Mouse (Mus musculus) brown adipose tissue, adult 24 weeks (tissue): ENCODE measurements at regions not wholly inside any gene's neighbourhood (a gene's known extent, or its start where the extent isn't known, plus 50 kb on each side); places are given as distances from the start of the nearest gene placed in this dataset.

Source experiments
- H3K27ac ChIP-seq: fragments of 200-500 bp; replicated peaks from 2 replicates; pipeline ENCODE4 v1.5.1; 2012; ENCODE audit warnings: low read depth, mild to moderate bottlenecking, low read length
- H3K4me1 ChIP-seq: fragments of 200-500 bp; 2 replicates; pipeline ENCODE4 v1.6.1; 2012; ENCODE audit warnings: low read length, mixed read lengths; ENCODE audit not compliant: control insufficient read depth, insufficient read depth, insufficient read length
- H3K4me3 ChIP-seq: fragments of 200-500 bp; 2 replicates; pipeline ENCODE4 v1.5.1; 2012; ENCODE audit warnings: low read depth, mild to moderate bottlenecking, low read length, moderate library complexity; ENCODE audit not compliant: insufficient read depth

DNA sequence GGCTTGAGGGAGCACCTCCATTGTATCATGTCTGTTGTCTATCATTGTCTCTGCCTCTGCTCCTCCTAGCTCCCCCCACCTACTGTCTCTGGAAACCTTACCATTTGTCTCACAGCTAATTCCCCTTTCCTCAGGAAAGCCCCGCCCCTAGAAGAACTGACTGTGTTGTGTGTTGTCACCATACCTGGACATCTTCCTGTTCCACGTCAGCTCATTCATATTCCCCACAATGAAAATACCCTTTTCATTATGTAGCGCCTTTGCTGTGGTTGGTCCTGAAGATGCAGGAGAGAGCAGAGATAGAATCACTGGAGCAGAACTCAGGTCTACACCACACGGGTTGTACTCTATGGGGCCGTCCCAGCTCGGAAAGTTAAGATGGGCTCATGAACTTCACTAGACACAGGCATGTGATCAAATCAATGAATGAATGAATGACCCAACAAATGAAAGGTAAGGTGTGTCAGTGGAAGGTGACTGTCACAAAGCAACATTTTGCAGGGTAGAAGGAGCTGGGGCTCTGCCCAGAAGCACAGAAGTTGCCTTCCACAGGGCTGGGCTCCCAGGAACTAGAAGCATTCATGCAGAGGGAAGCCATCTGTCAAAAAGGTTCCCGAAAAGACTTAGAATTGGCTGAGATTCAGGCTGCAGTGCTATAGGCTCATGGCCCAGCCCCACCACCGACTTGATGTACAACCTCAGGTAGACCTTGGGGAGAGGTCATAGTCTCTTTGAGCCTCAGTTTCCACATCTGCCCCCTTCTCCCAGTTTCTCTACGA lies 384.8 kb upstream of the Zmiz1 start:
- H3K4me3 ChIP-seq: no peak overlapping the region
- no peaks in the 10 kb centered on the region for H3K4me1 ChIP-seq
- H3K27ac ChIP-seq: no peak overlapping the region

DNA sequence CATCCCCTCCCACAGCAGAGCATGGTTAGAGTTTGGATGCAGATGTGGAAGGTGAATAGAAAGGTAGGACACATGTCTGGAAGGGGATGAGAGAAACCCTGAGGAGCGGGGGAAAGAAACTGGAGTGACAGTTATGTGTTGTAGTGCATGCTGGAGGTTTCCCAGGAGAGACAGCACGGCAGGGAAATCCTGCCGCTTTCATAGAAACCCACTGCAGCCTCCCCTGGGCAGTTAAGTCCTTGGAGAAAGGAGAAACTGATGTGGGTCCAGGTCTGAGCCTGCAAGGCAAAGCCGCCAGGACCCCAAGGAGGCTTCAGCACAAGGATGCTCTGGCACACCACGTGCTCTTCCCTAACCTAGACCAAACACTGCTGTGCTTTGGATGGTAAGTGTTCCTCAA lies 384.1 kb upstream of the Zmiz1 start:
- Histone ChIP-seq H3K4me3 (no peak overlapping the region), H3K4me1 (no peaks in the 10 kb centered on the region), H3K27ac (no peak overlapping the region)

- Histone ChIP-seq H3K27ac (no peak overlapping the region), H3K4me1 (no peaks in the 10 kb centered on the region), H3K4me3 (no peak overlapping the region)
Observed at GRCm38 (mm10) chr14:25080431-25080830, 378.6 kb upstream of the Zmiz1 start.

GRCm38 (mm10) chr14:25083847-25084246 lies 375.1 kb upstream of the Zmiz1 start:
- no peak overlapping the region for H3K4me3 ChIP-seq
- H3K4me1 ChIP-seq: no peaks in the 10 kb centered on the region
- no peak overlapping the region for H3K27ac ChIP-seq

GRCm38 (mm10) chr14:25096786-25097185 lies 362.2 kb upstream of the Zmiz1 start:
- Histone ChIP-seq H3K4me3 (no peak overlapping the region), H3K27ac (no peak overlapping the region), H3K4me1 (no peaks in the 10 kb centered on the region)

GRCm38 (mm10) chr14:25105391-25105790 lies 353.6 kb upstream of the Zmiz1 start:
- Histone ChIP-seq H3K27ac (no peak overlapping the region), H3K4me3 (no peak overlapping the region), H3K4me1 (no peaks in the 10 kb centered on the region)

DNA sequence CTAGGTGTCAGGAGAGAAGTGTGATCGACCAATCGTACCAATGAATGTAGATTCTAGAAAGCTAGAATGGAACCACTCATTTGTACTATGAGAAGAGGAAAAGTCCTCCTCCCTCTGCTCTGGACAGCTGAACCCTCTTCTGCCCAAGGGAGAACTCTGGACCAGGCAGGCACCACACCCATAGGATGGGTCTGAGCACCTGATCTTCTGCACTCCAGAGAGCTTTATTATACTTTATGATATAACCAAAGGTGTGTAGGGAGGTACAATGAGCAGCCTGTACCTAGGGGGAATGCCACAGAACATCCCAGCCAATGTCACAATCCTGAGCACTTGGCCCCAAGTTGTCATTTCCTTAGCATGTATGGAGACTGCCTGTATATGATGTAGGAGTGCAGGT lies 352.5 kb upstream of the Zmiz1 start:
- H3K4me1 ChIP-seq: no peaks in the 10 kb centered on the region
- H3K27ac ChIP-seq: no peak overlapping the region
- no peak overlapping the region for H3K4me3 ChIP-seq

DNA sequence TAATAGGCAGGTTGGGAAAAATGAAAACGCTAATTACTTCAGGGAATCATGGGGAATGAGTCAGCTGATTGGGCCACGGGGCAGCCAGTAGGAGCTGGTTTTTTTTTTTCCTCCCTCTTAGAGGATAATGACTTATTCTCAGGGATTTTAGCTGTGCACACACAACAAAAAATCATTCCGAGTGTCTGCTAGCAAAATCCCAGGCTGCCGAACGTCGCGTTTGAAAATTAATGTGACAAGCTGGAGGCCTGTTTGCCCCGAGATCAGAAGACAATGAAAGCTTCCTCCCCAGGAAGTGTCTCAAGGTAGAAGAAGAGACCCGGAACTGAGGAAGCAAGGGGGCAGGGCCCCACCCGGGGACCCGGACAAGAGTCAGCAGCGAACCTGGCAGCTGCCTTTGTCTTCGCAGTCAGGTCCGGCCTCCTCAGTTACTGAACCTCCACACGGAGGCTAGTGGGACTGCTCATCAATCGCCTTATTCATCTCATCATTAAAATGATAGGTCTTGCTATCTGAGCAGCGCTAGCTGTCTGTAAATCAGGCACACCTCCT lies 350.8 kb upstream of the Zmiz1 start:
- no peak overlapping the region for H3K27ac ChIP-seq
- H3K4me1 ChIP-seq: no peaks in the 10 kb centered on the region
- no peak overlapping the region for H3K4me3 ChIP-seq

- Histone ChIP-seq H3K4me1 (no peaks in the 10 kb centered on the region), H3K4me3 (no peak overlapping the region), H3K27ac (no peak overlapping the region)
Observed at GRCm38 (mm10) chr14:25108701-25109290, 350.2 kb upstream of the Zmiz1 start.

DNA sequence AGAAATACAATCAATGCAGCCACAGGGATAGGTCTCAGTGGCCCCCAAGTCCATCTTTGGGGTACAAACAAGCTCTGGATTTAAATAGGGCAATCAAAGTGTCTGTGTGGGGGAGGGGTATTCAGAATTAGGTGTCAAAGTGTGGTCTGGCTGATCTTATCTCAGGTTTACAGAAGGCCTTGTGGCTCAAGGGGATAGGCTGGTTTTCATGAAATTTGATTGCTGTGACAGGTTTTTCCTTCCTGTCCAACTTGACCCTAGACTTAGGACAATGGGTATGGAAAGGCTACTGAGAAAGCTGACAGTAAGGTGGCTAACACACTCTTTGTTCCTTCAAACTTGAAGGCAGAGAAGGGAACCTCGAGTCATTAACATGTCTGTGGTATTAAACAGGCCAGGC lies 349.3 kb upstream of the Zmiz1 start:
- H3K27ac ChIP-seq: no peak overlapping the region
- no peaks in the 10 kb centered on the region for H3K4me1 ChIP-seq
- no peak overlapping the region for H3K4me3 ChIP-seq

DNA sequence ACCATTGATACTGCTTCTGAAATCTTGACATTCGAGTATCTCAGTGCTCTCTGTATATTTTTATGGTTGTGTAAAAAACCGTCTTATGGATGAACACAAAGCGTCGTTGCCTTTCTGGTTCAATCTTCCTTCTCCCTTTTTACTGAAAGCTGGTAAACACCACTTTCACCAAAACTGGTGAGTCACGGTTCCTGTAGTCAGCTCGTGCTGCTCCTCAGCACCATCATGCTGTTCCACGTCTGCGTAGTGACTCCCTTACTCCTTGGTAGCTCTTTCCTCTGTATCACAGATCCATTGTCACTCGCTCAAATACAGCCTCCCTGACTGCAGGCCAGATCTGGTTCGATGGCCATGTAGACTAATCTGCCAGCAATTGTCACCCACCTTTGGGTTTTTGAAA lies 346.2 kb upstream of the Zmiz1 start:
- no peak overlapping the region for H3K4me3 ChIP-seq
- H3K27ac ChIP-seq: no peak overlapping the region
- H3K4me1 ChIP-seq: no peaks in the 10 kb centered on the region

DNA sequence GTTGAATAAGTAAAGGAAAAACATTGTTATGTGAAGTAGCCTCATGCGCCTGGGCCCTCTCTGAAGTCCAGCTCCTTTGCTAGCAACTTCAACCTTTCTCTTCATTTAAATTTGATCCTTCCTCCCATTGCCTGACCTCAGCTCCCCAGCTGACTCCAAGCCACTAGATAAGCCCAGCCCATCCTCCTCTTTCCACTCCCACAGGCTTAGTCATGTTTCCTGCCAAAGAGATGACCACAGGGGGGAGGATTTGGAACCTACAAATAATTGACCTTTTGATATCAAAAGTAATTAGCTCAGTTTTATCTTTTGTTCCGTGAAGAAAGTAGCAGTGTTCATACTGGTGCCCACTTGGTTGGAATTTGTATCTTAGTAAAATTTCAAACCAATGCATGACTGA lies 345.7 kb upstream of the Zmiz1 start:
- H3K4me1 ChIP-seq: no peaks in the 10 kb centered on the region
- no peak overlapping the region for H3K27ac ChIP-seq
- H3K4me3 ChIP-seq: no peak overlapping the region

DNA sequence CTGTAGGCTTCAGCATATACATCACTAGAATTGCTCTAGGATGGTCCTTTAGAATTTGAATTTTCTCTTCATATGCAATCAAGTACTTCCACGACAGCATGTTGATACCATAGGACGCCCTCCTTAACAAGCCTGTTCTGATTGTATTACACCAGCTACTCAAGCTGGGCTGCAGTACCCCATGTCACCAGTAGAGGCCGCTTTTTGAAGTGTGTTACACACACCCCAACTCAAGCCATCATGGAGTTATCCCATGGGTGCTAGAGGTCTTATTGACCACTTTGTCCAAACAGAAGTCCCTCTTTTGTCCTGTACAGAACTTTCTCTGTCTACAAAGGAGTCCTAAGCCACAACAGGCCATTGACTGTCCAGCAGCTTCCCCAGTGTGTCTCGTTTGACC lies 342.6 kb upstream of the Zmiz1 start:
- H3K27ac ChIP-seq: no peak overlapping the region
- H3K4me3 ChIP-seq: no peak overlapping the region
- no peaks in the 10 kb centered on the region for H3K4me1 ChIP-seq

- no peak overlapping the region for H3K27ac ChIP-seq
- H3K4me3 ChIP-seq: no peak overlapping the region
- H3K4me1 ChIP-seq: no peaks in the 10 kb centered on the region
Observed at GRCm38 (mm10) chr14:25119999-25120398, 339.0 kb upstream of the Zmiz1 start.

DNA sequence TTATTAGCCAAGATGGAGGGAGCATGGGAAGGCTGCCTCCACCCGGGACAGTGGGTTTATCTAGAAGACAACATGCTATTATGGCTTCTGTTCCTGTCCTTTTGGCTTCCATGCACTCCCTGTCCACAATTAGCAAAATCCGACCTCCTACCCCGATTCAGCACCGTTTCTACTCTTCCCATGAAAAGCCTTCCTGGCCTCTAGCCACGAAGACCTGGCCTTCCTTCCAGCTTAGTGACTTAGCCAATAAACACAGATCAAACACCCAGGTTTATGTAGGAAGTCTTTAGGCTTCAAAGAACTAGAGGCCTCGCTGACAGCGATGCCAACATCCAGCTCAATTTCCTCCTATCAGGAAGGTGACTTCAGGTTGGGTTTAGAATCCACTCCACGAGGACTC lies 338.5 kb upstream of the Zmiz1 start:
- no peak overlapping the region for H3K27ac ChIP-seq
- no peak overlapping the region for H3K4me3 ChIP-seq
- H3K4me1 ChIP-seq: no peaks in the 10 kb centered on the region

- H3K27ac ChIP-seq: no peak overlapping the region
- H3K4me3 ChIP-seq: no peak overlapping the region
- no peaks in the 10 kb centered on the region for H3K4me1 ChIP-seq
Observed at GRCm38 (mm10) chr14:25122971-25123535, 335.9 kb upstream of the Zmiz1 start.
